Mouse (Mus musculus) cerebellum, adult 9-10 months (tissue): ENCODE results near the gene Add3.
"Not testable (repeated sequence)": the region's sequence is repeated elsewhere in the genome, so short reads cannot be mapped to it uniquely, and the experiment has no call there.

Experiments used
- DNase-seq: peaks from one replicate; pipeline ENCODE4 v3.0.0; 2022

Gene Add3

GRCm38 (mm10) chr19:53194751-53195520 lies 54.7 kb downstream of the Add3 start:
- no peak for DNase-seq

- DNase-seq, result no peak
Measured at GRCm38 (mm10) chr19:53196961-53197360, 56.7 kb downstream of the Add3 start.

GRCm38 (mm10) chr19:53197766-53198165 lies 57.5 kb downstream of the Add3 start:
- no peak for DNase-seq

- DNase-seq, result no peak
Measured at GRCm38 (mm10) chr19:53198706-53199572, 58.7 kb downstream of the Add3 start.

- no peak for DNase-seq
Measured at GRCm38 (mm10) chr19:53199711-53200110, 59.5 kb downstream of the Add3 start.

- DNase-seq, result no peak
Measured at GRCm38 (mm10) chr19:53202116-53202515, 61.9 kb downstream of the Add3 start.

- DNase-seq, result no peak
Measured at GRCm38 (mm10) chr19:53206986-53207385, 66.7 kb downstream of the Add3 start.

GRCm38 (mm10) chr19:53208830-53209229 lies 68.6 kb downstream of the Add3 start:
- no peak for DNase-seq

- no peak for DNase-seq
Measured at GRCm38 (mm10) chr19:53210251-53210650, 70.0 kb downstream of the Add3 start.

GRCm38 (mm10) chr19:53215352-53215751 lies 75.1 kb downstream of the Add3 start:
- DNase-seq, result peak; percentile 50

- no peak for DNase-seq
Measured at GRCm38 (mm10) chr19:53216761-53217538, 76.7 kb downstream of the Add3 start.

- no peak for DNase-seq
Measured at GRCm38 (mm10) chr19:53217837-53218236, 77.6 kb downstream of the Add3 start.

- DNase-seq, result no peak
Measured at GRCm38 (mm10) chr19:53219305-53219704, 79.1 kb downstream of the Add3 start.

- peak; percentile 34 for DNase-seq
Measured at GRCm38 (mm10) chr19:53221186-53221585, 80.9 kb downstream of the Add3 start.

- DNase-seq, result not testable (repeated sequence)
Measured at GRCm38 (mm10) chr19:53225249-53226070, 85.2 kb downstream of the Add3 start.

- no peak for DNase-seq
Measured at GRCm38 (mm10) chr19:53226651-53227050, 86.4 kb downstream of the Add3 start.

- peak; percentile 50 for DNase-seq
Measured at GRCm38 (mm10) chr19:53228064-53228794, 88.0 kb downstream of the Add3 start.

GRCm38 (mm10) chr19:53230942-53231815 lies 90.9 kb downstream of the Add3 start:
- DNase-seq, result no peak

GRCm38 (mm10) chr19:53233586-53233985 lies 93.3 kb downstream of the Add3 start:
- DNase-seq, result no peak

- no peak for DNase-seq
Measured at GRCm38 (mm10) chr19:53241806-53242205, 101.6 kb downstream of the Add3 start.
